Mouse (Mus musculus): ENCODE results near the gene Cmc2.

Cmc2 gene

GRCm38 (mm10) chr8:116842678-116843077, 78.6 kb downstream of the Cmc2 start:
- DNase-seq (ENCODE audit: low read depth, low spot score), result no peak

All from CD4-positive helper T cell, adult 2 months (primary cell).